Mouse (Mus musculus): ENCODE measurements around the gene Hmga1b. TPM values are rescaled to one million over a fixed set of nuclear protein-coding genes. Genes with fewer than 3 reads are reported as not detected.

Gene Hmga1b
- polyA plus RNA-seq, 1 experiment from 2014 or later = 8.3 TPM

Other genes starting within 250 kb of the Hmga1b start
- 0.35 TPM in 1 of 2 replicates, not detected in the other for gene Gcgr, start 232.1 kb upstream of the Hmga1b start, polyA plus RNA-seq (2014; fragmentation: Nextera tagmentation; extraction: Ambion mirVana)
- 213 and 247 TPM in 2 replicates for gene Mcrip1, start 213.1 kb upstream of the Hmga1b start, polyA plus RNA-seq (2014; fragmentation: Nextera tagmentation; extraction: Ambion mirVana)
- not detected in 2 replicates for gene Ppp1r27, start 211.7 kb upstream of the Hmga1b start, polyA plus RNA-seq (2014; fragmentation: Nextera tagmentation; extraction: Ambion mirVana)
- 439 and 476 TPM in 2 replicates for gene P4hb, start 189.5 kb upstream of the Hmga1b start, polyA plus RNA-seq (2014; fragmentation: Nextera tagmentation; extraction: Ambion mirVana)
- gene Arhgdia, start 181.2 kb upstream of the Hmga1b start, polyA plus RNA-seq (2014; fragmentation: Nextera tagmentation; extraction: Ambion mirVana) = 621 and 667 TPM in 2 replicates
- 808 and 816 TPM in 2 replicates for gene Alyref, start 164.4 kb upstream of the Hmga1b start, polyA plus RNA-seq (2014; fragmentation: Nextera tagmentation; extraction: Ambion mirVana)
- 200 and 217 TPM in 2 replicates for gene Anapc11, start 164.4 kb upstream of the Hmga1b start, polyA plus RNA-seq (2014; fragmentation: Nextera tagmentation; extraction: Ambion mirVana)
- gene Npb, start 154.3 kb upstream of the Hmga1b start, polyA plus RNA-seq (2014; fragmentation: Nextera tagmentation; extraction: Ambion mirVana) = not detected in 2 replicates
- 126 and 134 TPM in 2 replicates for gene Pcyt2, start 144.9 kb upstream of the Hmga1b start, polyA plus RNA-seq (2014; fragmentation: Nextera tagmentation; extraction: Ambion mirVana)
- gene Sirt7, start 137.6 kb upstream of the Hmga1b start, polyA plus RNA-seq (2014; fragmentation: Nextera tagmentation; extraction: Ambion mirVana) = 37.8 and 41.1 TPM in 2 replicates
- gene Mafg, start 129.2 kb upstream of the Hmga1b start, polyA plus RNA-seq (2014; fragmentation: Nextera tagmentation; extraction: Ambion mirVana) = 25.5 and 26.4 TPM in 2 replicates
- gene Pycr1, start 119.0 kb upstream of the Hmga1b start, polyA plus RNA-seq (2014; fragmentation: Nextera tagmentation; extraction: Ambion mirVana) = 33.7 and 36.9 TPM in 2 replicates
- 0.51 TPM in 1 of 2 replicates, not detected in the other for gene Myadml2, start 114.6 kb upstream of the Hmga1b start, polyA plus RNA-seq (2014; fragmentation: Nextera tagmentation; extraction: Ambion mirVana)
- gene Notum, start 101.6 kb upstream of the Hmga1b start, polyA plus RNA-seq (2014; fragmentation: Nextera tagmentation; extraction: Ambion mirVana) = 0.61 and 1.3 TPM in 2 replicates
- gene Aspscr1, start 89.8 kb upstream of the Hmga1b start, polyA plus RNA-seq (2014; fragmentation: Nextera tagmentation; extraction: Ambion mirVana) = 129 and 133 TPM in 2 replicates
- gene Cenpx, start 49.1 kb upstream of the Hmga1b start, polyA plus RNA-seq (2014; fragmentation: Nextera tagmentation; extraction: Ambion mirVana) = 121 and 130 TPM in 2 replicates
- gene Lrrc45, start 48.9 kb upstream of the Hmga1b start, polyA plus RNA-seq (2014; fragmentation: Nextera tagmentation; extraction: Ambion mirVana) = 53.3 and 54.4 TPM in 2 replicates
- gene Rac3, start 41.3 kb upstream of the Hmga1b start, polyA plus RNA-seq (2014; fragmentation: Nextera tagmentation; extraction: Ambion mirVana) = 7.5 and 10.6 TPM in 2 replicates
- gene Dcxr, start 35.5 kb upstream of the Hmga1b start, polyA plus RNA-seq (2014; fragmentation: Nextera tagmentation; extraction: Ambion mirVana) = 10.8 and 11.8 TPM in 2 replicates
- 1.8 TPM in 1 of 2 replicates, not detected in the other for gene Cbr2, start 30.7 kb upstream of the Hmga1b start, polyA plus RNA-seq (2014; fragmentation: Nextera tagmentation; extraction: Ambion mirVana)
- gene Rfng, start 21.4 kb downstream of the Hmga1b start, polyA plus RNA-seq (2014; fragmentation: Nextera tagmentation; extraction: Ambion mirVana) = 45.4 and 48.3 TPM in 2 replicates
- 271 and 304 TPM in 2 replicates for gene Gps1, start 21.5 kb downstream of the Hmga1b start, polyA plus RNA-seq (2014; fragmentation: Nextera tagmentation; extraction: Ambion mirVana)
- 71.7 and 80.3 TPM in 2 replicates for gene Dus1l, start 33.6 kb downstream of the Hmga1b start, polyA plus RNA-seq (2014; fragmentation: Nextera tagmentation; extraction: Ambion mirVana)
- 139 and 140 TPM in 2 replicates for gene Fasn, start 61.8 kb downstream of the Hmga1b start, polyA plus RNA-seq (2014; fragmentation: Nextera tagmentation; extraction: Ambion mirVana)
- gene Ccdc57, start 170.1 kb downstream of the Hmga1b start, polyA plus RNA-seq (2014; fragmentation: Nextera tagmentation; extraction: Ambion mirVana) = 6.1 and 7.7 TPM in 2 replicates
- gene Slc16a3, start 185.7 kb downstream of the Hmga1b start, polyA plus RNA-seq (2014; fragmentation: Nextera tagmentation; extraction: Ambion mirVana) = 55.5 and 62.1 TPM in 2 replicates
- 102 and 103 TPM in 2 replicates for gene Csnk1d, start 228.5 kb downstream of the Hmga1b start, polyA plus RNA-seq (2014; fragmentation: Nextera tagmentation; extraction: Ambion mirVana)